Mouse (Mus musculus): Measurements from ENCODE around the gene Ash1l. TPM values are rescaled to one million over a fixed set of nuclear protein-coding genes. Genes with fewer than 3 reads are reported as not detected.

Ash1l gene
- total RNA-seq (2023; ENCODE audit: inconsistent age): 79.9 to 92.8 TPM (median 90.4 TPM) in 4 replicates

DNA sequence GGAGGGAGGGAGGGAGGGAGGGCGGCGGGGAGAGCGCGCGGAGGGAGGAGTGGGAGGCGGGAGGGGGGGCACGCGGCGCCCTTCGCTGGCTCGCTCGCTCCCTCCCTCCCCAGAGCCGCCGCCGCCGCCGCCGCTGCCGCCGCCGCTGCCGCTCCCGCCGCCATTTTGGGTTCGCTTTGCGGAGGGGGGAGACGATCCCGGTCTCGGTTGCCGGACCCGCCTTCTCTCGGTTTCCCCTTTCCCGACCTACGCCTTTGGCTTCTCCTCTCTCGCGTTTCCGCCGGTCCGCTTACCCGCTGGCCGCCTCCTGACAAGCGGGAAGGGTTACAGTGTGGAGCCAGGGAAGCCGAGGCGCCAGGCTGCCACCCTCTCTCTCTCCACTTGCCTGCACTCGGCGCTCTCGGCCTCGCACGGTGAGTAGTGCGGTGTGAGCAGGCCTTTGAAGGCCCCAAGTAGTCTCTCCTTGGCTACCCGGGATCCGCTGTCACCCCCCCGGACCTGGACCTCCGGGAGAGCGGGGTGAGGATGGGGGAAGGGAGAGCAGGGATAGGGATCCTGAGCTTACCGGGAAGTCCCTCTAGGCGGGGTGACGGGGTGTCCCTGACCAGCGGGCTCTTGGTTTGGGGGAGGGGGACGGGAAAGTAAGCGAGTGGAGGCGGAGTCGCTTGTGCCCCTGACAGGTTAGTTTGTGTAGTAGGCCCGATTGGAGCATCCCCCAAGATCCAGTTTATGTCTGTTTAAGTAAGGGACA lies at the start of gene Ash1l, which contains the start of gene Dap3:
Gene Ash1l, plus strand, starts transcription at position 47 of the 751 bp plus-strand sequence.
Gene Dap3, minus strand, starts transcription at position 606 of the 751 bp plus-strand sequence.

DNA sequence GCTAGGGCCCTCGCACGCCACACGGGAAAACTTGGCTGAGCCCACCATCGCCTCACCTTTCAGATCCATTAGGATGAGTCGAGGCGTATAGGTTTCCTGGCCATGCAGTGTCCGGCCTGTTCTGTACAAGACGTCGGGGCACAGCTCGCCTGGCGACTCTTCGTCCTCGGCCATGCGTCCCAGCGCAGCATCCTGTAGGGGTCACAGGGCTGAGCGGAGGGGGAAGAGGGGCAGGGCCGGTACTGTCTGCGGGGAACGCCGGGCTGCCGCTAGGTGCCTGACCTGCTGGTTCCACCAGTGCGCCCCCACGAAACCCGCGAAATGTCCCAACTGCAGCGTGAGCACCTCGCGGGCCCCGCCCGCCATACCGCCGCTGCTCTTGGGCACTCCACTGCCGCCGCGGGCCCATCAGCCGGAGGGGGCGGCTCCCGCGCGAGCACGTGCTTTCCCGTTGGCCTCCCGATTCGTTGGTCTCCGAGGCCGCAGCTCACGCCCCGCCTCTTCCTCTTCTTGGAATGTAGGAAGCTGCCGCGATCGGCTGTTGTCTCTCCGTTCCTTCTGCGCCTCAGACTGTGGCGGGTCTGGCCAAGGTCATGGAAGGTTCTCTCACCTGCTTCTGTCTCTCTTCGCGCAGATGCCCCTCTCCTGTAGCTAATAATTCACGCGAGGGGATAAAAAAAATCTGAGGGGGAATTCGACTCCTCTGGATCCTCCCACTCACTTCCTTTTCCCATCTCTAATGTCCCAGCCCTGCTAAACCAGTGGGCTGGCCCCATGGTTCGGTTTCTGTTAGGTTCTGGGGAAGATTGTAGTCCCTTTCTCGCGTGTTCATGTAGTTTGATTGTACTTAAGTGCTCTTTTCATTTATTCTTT lies 36.7 kb upstream of the Ash1l start, which contains the start of gene Msto1:
Gene Msto1, minus strand, starts transcription at position 489 of the 873 bp plus-strand sequence.

DNA sequence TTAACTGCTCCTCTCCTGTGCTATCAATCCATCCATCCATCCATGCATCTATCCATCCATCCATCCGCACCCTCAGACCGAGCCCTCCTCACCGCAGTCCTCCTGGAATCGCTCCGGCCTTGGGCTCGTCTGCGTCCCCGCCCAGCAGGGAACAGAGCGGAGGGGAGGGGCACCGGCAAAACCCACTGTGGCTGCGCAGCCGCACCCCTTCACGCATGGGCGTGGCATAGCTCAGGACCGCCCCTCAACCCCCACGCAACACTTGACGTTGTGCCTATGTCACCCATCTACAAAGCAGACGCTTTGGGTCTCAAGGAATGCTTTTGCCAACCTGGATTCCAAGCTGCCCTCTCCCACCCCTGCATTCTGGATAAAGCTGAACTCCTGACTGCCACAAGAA lies 142.8 kb downstream of the Ash1l start, which contains the start of gene Rusc1:
Gene Rusc1, minus strand, starts transcription at position 137 of the 400 bp plus-strand sequence.

DNA sequence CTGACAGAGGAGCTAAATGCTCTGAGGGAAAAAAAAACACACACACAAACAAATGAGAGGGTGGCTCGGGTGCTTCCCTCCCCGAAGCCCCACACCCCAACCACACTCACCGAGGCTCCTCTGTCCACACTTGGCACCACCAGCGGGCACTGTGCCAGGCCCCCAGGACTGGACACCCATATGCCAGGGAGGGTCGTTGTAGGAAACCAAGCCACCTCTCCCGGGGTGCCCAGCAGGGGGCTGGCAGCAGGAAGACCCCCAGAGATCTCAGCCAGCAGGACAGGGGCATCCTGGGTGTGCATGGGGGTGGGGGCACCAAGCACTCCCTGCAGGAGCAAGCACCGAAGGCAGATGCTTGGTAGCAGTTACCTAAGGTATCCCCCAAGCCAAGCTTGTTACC lies 150.4 kb downstream of the Ash1l start, which contains the start of gene Gm43738:
Gene Gm43738, minus strand, starts transcription at position 289 of the 400 bp plus-strand sequence.

DNA sequence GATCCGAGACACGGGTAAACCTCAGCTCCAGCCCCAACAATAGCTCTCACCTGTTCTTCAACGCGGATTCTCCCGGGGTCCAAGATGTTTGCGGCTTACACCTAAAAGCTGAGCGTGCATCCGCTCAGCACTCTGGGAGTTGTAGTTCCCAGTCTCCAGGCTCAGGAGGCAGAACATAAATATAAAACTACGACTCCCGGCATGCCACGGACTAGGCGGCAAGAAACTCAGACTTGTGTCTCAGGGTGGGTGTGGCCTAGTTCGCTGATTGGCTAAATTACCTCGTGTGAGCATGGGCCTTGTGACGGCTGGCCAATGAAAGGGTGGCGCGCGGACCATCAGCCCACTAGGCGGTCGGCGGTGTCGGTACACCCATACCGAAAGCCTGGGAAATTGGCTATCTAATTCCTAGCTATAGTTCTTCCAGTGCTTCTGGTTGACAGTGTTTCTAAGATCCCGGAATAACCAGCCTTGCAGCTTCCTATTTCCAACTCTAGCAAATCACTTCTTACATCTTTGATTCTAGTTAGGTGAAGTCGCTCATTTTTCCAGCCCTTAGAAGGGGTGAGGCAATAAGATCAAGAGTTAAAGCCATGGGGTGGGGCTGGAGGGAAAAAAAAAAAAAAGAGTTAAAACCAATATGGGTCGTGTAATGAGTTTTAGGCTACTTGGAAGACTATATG lies 151.5 kb downstream of the Ash1l start, which contains the start of gene Fdps:
Gene Fdps, minus strand, starts transcription at position 148 of the 683 bp plus-strand sequence.

Other genes with a start within 250 kb of the Ash1l start
- gene Rit1, start 233.8 kb upstream of the Ash1l start, total RNA-seq (2023; ENCODE audit: inconsistent age): 28.5 to 37.3 TPM (median 33.7 TPM) in 4 replicates
- gene Syt11, start 175.5 kb upstream of the Ash1l start, total RNA-seq (2023; ENCODE audit: inconsistent age): 3.2 to 4.4 TPM (median 3.9 TPM) in 4 replicates
- gene Gon4l, start 115.4 kb upstream of the Ash1l start, total RNA-seq (2023; ENCODE audit: inconsistent age): 69.9 to 75.0 TPM (median 71.3 TPM) in 4 replicates
- gene Msto1, start 36.6 kb upstream of the Ash1l start, total RNA-seq (2023; ENCODE audit: inconsistent age): 11.4 to 14.8 TPM (median 13.5 TPM) in 4 replicates
- gene Dap3, start 559 bp downstream of the Ash1l start, total RNA-seq (2023; ENCODE audit: inconsistent age): 88.5 to 93.1 TPM (median 90.6 TPM) in 4 replicates
- 46.6 to 58.3 TPM (median 51.4 TPM) in 4 replicates for gene Rusc1, start 142.7 kb downstream of the Ash1l start, total RNA-seq (2023; ENCODE audit: inconsistent age)
- gene Gm43738, start 150.5 kb downstream of the Ash1l start, total RNA-seq (2023; ENCODE audit: inconsistent age): not detected in 4 replicates
- gene Fdps, start 151.3 kb downstream of the Ash1l start, total RNA-seq (2023; ENCODE audit: inconsistent age): 16.5 to 21.8 TPM (median 18.6 TPM) in 4 replicates
- 0.18 TPM in 1 of 4 replicates, not detected in the others for gene Pklr, start 185.5 kb downstream of the Ash1l start, total RNA-seq (2023; ENCODE audit: inconsistent age)
- gene Hcn3, start 209.6 kb downstream of the Ash1l start, total RNA-seq (2023; ENCODE audit: inconsistent age): 2.1 to 4.4 TPM (median 4.1 TPM) in 4 replicates
- gene Clk2, start 214.2 kb downstream of the Ash1l start, total RNA-seq (2023; ENCODE audit: inconsistent age): 137 to 156 TPM (median 153 TPM) in 4 replicates
- gene Scamp3, start 226.9 kb downstream of the Ash1l start, total RNA-seq (2023; ENCODE audit: inconsistent age): 106 to 112 TPM (median 108 TPM) in 4 replicates
- 14.0 to 22.6 TPM (median 17.1 TPM) in 4 replicates for gene Fam189b, start 232.5 kb downstream of the Ash1l start, total RNA-seq (2023; ENCODE audit: inconsistent age)